Mouse (Mus musculus) MN1 (cell line): ENCODE results near the gene Igf2r.
"Not testable (repeated sequence)": the region's sequence is repeated elsewhere in the genome, so short reads cannot be mapped to it uniquely, and the experiment has no call there.

Source experiments
- DNase-seq: peaks from one replicate; pipeline ENCODE4 v3.0.0-alpha.2; 2016; ENCODE audit warnings: low spot score

The Igf2r gene

GRCm38 (mm10) chr17:12717445-12717844 is 52.0 kb downstream of the Igf2r start:
- DNase-seq: no peak

- DNase-seq: no peak
Measured at GRCm38 (mm10) chr17:12715032-12715431, 54.4 kb downstream of the Igf2r start.

DNA sequence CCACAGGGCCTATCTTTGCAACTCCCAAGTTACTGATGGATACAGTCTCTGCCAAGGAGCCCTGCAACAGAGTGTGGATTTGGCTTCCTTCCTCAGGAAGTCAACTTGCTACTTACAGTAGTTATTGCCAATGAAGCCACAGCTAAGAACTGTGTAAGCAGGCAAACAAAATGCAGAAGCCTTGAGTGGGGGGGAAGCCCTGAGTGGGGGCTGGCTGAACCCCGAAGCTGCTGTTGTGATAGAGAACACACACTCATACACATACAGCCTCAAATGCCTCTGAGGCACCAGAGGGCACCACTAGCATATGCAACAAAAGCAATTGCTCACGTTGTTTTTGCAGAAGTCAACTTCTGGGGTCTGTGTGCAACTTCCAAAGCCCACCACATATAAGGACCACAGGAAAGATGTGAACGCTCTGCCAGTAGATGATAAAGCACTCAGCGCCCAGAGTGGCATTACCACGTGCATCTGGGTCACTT is 55.3 kb downstream of the Igf2r start:
- DNase-seq: no peak

DNA sequence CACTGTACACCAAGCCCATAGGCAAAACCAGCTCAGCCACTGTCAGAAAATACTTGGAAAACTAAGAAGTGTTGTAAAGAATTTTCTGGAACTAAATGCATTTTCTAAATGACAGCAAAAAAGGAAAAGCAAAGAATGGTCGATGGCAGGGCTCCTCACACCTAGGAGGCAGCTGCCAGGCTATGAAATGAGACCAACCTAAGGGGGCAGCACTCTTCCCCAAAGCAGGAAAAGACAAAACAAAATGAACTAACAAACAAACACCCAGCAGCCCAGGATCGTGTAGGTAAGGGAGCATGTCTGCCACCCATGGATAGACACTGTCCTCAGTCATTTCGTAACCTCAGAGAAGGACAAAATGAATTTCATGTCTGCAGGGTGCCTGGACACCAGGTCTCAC is 56.5 kb downstream of the Igf2r start:
- no peak for DNase-seq

- DNase-seq: no peak
Measured at GRCm38 (mm10) chr17:12712191-12712590, 57.3 kb downstream of the Igf2r start.

GRCm38 (mm10) chr17:12710976-12711375 is 58.5 kb downstream of the Igf2r start:
- DNase-seq: no peak

GRCm38 (mm10) chr17:12710050-12710780 is 59.2 kb downstream of the Igf2r start:
- DNase-seq: no peak

- no peak for DNase-seq
Measured at GRCm38 (mm10) chr17:12708398-12708797, 61.1 kb downstream of the Igf2r start.

GRCm38 (mm10) chr17:12706590-12707049 is 62.8 kb downstream of the Igf2r start:
- no peak for DNase-seq

- no peak for DNase-seq
Measured at GRCm38 (mm10) chr17:12702901-12703300, 66.6 kb downstream of the Igf2r start.

- no peak for DNase-seq
Measured at GRCm38 (mm10) chr17:12700373-12700772, 69.1 kb downstream of the Igf2r start.

- DNase-seq: no peak
Measured at GRCm38 (mm10) chr17:12691899-12692298, 77.6 kb downstream of the Igf2r start.

GRCm38 (mm10) chr17:12689537-12689936 is 79.9 kb downstream of the Igf2r start:
- peak; percentile 28 for DNase-seq

- DNase-seq: no peak
Measured at GRCm38 (mm10) chr17:12688427-12689110, 80.9 kb downstream of the Igf2r start.

DNA sequence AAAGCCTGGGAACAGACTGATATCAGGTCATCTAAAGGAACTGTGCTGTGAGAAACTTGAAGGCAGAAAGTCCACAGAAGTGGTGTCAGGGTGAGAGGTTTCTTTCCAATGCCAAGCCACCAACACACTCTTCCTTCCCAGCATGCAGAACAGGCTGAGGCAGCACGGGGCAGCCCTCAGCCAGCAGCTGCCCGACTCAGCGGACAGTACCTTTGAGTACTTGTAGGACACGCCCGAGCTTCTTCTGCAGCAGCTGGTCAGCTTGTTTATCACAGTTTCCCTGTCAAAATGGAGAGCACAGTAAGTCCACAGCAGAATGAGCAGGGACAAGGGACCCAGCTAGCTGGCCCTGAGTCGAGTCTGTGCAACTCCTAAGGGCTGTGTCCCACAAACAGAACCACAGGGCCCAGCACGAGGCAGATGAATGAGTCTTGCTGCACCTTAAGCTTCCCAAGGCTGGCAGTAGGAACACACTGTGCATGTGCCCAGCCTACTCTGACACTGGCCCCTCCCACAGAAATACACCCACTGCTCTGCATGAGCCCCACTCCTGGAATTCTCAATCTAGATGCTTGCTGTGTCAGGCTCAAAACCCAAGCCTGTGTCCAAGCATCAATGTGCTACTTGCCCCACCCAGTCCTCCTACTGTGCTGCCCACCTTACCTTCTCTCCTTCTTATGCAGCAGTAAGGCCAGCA is 84.4 kb downstream of the Igf2r start:
- DNase-seq: no peak

GRCm38 (mm10) chr17:12684412-12684811 is 85.1 kb downstream of the Igf2r start:
- no peak for DNase-seq

- DNase-seq: no peak
Measured at GRCm38 (mm10) chr17:12683582-12683981, 85.9 kb downstream of the Igf2r start.

GRCm38 (mm10) chr17:12678261-12678660 is 91.2 kb downstream of the Igf2r start:
- DNase-seq: no peak

DNA sequence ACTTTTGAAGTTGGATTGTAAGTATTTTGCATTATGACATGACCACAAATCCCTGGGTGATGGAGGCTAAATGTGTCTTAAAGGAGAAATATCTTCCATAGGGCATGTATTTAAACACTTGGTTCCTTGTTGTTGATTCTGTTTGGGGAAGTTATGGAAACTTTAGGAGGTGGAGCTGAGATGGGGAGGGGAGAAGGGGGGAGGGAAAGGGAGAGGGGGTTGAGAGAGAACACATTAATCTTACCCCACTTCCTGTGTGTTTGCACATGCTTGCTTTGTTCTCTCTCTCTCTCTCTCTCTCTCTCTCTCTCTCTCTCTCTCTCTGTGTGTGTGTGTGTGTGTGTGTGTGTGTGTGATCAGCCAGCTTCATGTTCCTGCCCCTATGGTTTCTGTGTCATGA is 92.3 kb downstream of the Igf2r start:
- DNase-seq: no peak

DNA sequence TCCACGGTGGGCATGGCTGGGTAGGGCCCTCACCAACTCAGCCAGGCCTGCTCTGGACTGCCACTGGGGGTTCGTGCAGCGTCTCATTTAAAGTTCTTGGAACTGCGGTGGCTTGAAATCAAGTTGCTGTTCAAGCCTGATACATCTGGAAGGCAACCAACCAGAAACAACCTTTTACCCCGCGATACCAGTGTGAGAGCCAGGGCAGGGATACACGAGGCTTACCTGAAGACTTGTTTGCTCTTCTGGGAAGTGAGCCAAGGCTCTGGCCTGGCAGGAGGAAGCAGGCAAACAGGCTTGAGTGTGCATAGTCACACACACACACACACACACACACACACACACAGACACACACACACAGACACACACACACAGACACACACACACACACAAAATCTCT is 93.8 kb downstream of the Igf2r start, which contains the start of gene Slc22a1:
Gene Slc22a1 (minus strand): TSS at position 184 of the 400 bp plus-strand sequence.
- DNase-seq: no peak

DNA sequence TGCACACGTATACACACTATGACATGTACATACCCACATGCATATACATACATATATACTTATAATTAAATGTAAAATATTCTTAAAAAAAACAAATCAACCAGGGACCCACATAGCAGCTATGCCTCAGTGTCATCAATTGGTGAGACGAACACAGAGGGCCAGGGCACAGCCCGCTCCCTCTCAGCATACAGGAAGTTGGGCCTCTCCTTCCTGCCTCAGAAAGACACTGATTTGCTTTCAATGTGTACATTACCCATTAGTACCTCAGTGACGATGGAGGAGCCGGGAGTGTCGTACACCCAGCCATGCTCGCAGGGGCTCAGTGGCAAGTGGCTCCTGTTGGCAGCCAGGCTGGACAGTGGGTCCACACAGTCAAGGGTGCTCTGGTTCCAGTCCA is 94.5 kb downstream of the Igf2r start:
- DNase-seq: not testable (repeated sequence)

DNA sequence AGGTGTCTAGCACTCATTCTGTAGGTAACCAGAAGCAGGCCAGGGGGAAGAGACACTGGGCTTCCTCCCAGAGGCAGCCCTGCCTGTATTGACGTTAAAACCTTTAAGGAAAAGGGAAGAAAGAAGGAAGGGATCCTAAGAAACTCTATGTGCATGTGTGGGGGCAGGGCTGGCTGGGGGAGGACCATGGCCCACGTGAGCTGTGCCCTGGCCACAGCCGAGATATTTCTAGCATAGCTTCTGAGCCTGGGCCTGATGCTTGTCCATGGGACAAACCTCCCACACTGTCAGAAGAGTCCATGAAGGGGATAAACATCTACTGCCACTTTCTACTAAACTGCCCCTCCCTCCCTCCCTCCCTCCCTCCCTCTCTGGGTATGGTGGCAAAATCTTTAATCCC is 95.6 kb downstream of the Igf2r start:
- no peak for DNase-seq
